Mouse (Mus musculus) spleen, adult 2 months (tissue): ENCODE measurements around the gene Mgll. TPM values are rescaled to one million over a fixed set of nuclear protein-coding genes. Genes with fewer than 3 reads are reported as not detected.

ENCODE experiments used
- DNase-seq, 2 experiments: peaks; one replicate each; pipeline versions ENCODE4 v3.0.0 to v3.0.0-alpha.2; 2012 to 2021; ENCODE audit warnings: low spot score in 2 of 2, low read depth in 1 of 2
- H3K27ac ChIP-seq: fragments of 200-500 bp; 2 replicates; pipeline ENCODE4 v1.5.1; 2012; ENCODE audit warnings: low read length, inconsistent platforms; ENCODE audit not compliant: insufficient read depth
- H3K27me3 ChIP-seq: fragments of 200-500 bp; 2 replicates; pipeline ENCODE4 v1.6.1; 2012; ENCODE audit warnings: mild to moderate bottlenecking, moderate library complexity, low read length, inconsistent platforms; ENCODE audit not compliant: control insufficient read depth, insufficient read depth
- H3K36me3 ChIP-seq: fragments of 200-500 bp; 2 replicates; pipeline ENCODE4 v1.6.1; 2012; ENCODE audit warnings: mild to moderate bottlenecking, low read length, inconsistent platforms; ENCODE audit not compliant: control insufficient read depth, insufficient read depth
- H3K4me1 ChIP-seq: fragments of 200-500 bp; 2 replicates; pipeline ENCODE4 v1.6.1; 2011; ENCODE audit warnings: inconsistent platforms; ENCODE audit not compliant: control insufficient read depth, insufficient read depth, insufficient read length
- H3K4me3 ChIP-seq: fragments of 200-500 bp; 2 replicates; pipeline ENCODE4 v1.5.1; 2011; ENCODE audit warnings: mild to moderate bottlenecking, inconsistent platforms; ENCODE audit not compliant: insufficient read depth, insufficient read length; ENCODE audit errors: extremely low read depth
- CTCF ChIP-seq: fragments of 200-500 bp; IDR thresholded peaks from 2 replicates; pipeline ENCODE4 v1.5.1; 2011; ENCODE audit warnings: mild to moderate bottlenecking, inconsistent platforms; ENCODE audit not compliant: insufficient read depth, insufficient read length, insufficient replicate concordance; ENCODE audit errors: extremely low read depth
- POLR2A ChIP-seq: fragments of 200-500 bp; IDR thresholded peaks from 2 replicates; pipeline ENCODE4 v1.6.1; 2011; ENCODE audit warnings: low read depth, low read length, inconsistent platforms
- WGBS: fragments of 180-500 bp; shearing (Covaris S2); methylation state at CpG from one replicate; pipeline ENCODE4 v1.1.7; 2018; 5-methylcytosine and 5-hydroxymethylcytosine counted together
- polyA plus RNA-seq: library from polyadenylated mRNA; depleted of rRNA; stranded (reverse); fragments of >200 nt; gene quantifications from 2 replicates; pipeline ENCODE4 v1.2.3, GENCODE M21; 2012

Mgll gene
- polyA plus RNA-seq, 1 experiment = 43.1 TPM

DNA sequence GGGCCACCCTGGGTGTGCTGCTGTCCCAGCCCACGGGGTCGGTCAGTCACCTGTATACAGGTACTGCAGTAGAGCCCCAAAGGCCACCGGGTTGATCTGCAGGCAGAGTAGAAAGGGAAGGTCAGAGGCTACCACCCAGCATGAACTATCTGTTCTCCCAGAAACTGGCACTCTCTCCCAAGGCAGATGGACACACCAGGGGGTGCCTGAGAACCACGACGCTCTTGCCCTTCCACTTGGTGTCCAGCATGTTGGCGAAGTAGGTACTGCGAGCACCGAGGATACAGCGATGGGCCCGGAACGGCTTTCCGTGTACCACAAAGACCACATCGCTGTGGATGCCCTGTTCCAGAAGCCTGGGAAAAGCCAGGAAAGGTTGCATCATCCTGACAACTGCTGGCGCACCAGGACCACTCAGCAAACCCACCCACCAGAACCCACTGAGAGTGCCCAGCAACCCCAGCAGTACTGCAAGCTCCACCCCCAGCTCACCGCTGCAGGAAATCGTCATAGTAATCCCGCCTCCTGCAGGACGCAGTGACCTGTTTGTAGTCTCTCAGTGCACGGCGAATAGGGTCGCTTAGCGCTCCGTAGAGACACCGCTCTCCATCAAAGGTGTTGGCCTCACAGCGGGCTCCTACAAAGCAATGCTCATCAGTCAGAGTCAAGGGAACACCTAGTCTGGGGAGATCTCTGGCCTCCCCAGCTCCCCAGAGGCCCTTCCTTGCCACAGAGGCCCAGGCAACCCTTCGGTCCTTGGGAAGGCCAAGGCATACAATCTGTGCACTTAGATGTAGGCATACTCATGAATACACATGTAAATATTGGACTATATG lies 115.1 kb downstream of the Mgll start:
- no peak for DNase-seq
- Histone ChIP-seq H3K27ac (no peak overlapping the region), H3K4me1 (peaks cover 11% of the 10 kb centered on the region), H3K4me3 (no peak overlapping the region), H3K36me3 (peaks cover 31% of the 10 kb centered on the region), H3K27me3 (no peaks in the 10 kb centered on the region)
- TF ChIP-seq CTCF (no peak), POLR2A (no peak)
- WGBS = 95% methylated on average over 26 of the region's 26 CpGs

DNA sequence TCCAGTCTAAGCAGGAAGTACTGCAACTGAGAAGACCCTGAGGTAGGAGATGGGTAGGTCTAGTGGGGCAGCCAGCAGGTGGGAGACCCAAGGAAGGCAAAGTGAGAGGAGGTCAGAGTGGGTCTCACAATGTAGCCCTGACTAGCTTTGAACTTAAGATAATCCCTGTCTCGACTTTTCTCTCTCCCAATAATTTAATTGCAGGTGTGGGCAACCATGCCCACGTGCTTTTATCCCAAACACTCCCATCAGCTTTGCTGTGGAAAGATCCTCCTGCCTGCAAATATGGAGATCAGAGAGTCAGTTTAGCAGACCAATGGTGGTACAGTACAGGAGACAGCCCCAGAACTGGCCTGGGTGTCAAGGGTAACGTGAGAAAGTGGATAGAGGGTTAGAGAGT lies 116.0 kb downstream of the Mgll start:
- Histone ChIP-seq H3K36me3 (peaks cover 31% of the 10 kb centered on the region), H3K4me3 (no peak overlapping the region), H3K27me3 (no peaks in the 10 kb centered on the region), H3K27ac (no peak overlapping the region), H3K4me1 (peaks cover 8% of the 10 kb centered on the region)
- TF ChIP-seq POLR2A (no peak), CTCF (no peak)
- DNase-seq = no peak
- 80% methylated on average over 3 of the region's 3 CpGs for WGBS

DNA sequence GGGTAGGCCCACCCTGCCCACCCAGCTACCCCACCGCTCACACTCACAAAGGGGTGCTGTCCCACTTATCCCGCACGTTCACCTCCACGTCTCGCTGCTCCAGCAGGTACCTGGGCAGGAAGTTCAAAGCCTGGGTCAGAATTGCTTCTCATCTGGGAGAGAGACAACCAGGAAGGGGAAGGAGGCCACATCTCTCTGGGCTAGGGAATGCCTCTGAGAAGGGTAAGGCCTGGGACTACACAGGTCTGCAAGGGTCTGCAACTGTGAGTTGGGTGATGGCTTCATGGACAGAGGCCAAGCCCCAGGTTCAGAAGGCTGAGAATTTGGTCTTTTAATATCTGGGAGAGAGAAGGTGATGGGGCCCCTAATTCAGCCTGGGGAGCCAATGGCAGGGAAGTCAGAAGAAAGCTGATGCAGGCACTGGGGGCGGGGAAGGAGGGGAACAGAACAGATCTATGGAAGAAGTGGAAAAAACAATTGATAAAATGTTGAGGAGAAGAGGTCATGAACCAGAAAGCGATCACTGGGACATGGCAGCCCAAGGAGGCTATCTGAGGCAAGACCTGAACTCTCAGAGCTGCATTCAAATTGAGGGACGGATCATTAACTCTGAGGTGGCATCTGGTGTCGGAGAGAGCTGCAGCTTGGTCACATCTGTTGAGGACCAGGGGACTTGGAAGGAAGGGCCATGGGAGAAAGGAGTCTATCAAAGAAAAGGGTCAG lies 116.7 kb downstream of the Mgll start:
- Histone ChIP-seq H3K27me3 (no peaks in the 10 kb centered on the region), H3K27ac (peak overlapping the region; percentile 82), H3K4me3 (peak overlapping the region; percentile 93), H3K36me3 (peaks cover 28% of the 10 kb centered on the region), H3K4me1 (peaks cover 8% of the 10 kb centered on the region)
- DNase-seq = no peak
- TF ChIP-seq POLR2A = no peak
- no peak for TF ChIP-seq CTCF
- WGBS = 57% methylated on average over 9 of the region's 9 CpGs

DNA sequence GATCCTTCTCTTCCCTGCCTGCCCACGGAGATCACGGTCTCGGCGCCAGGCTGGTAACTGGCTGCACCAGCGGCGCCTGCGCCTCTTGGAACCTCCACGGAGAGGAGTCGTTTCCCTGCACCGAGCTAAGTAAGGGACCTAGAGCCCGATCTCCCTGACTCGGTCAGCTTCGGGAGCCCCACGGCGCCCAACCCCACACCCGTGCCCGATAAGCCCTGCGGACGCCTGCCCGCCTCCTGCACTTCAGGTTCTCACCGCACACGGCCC lies 117.2 kb downstream of the Mgll start:
- peak overlapping the region; percentile 93 for H3K4me3 ChIP-seq
- peaks cover 24% of the 10 kb centered on the region for H3K36me3 ChIP-seq
- no peak for DNase-seq
- peaks cover 8% of the 10 kb centered on the region for H3K4me1 ChIP-seq
- no peak for TF ChIP-seq POLR2A
- TF ChIP-seq CTCF = no peak
- H3K27me3 ChIP-seq = no peaks in the 10 kb centered on the region
- under 1% methylated on average over 22 of the region's 22 CpGs for WGBS
- peak overlapping the region; percentile 82 for H3K27ac ChIP-seq

DNA sequence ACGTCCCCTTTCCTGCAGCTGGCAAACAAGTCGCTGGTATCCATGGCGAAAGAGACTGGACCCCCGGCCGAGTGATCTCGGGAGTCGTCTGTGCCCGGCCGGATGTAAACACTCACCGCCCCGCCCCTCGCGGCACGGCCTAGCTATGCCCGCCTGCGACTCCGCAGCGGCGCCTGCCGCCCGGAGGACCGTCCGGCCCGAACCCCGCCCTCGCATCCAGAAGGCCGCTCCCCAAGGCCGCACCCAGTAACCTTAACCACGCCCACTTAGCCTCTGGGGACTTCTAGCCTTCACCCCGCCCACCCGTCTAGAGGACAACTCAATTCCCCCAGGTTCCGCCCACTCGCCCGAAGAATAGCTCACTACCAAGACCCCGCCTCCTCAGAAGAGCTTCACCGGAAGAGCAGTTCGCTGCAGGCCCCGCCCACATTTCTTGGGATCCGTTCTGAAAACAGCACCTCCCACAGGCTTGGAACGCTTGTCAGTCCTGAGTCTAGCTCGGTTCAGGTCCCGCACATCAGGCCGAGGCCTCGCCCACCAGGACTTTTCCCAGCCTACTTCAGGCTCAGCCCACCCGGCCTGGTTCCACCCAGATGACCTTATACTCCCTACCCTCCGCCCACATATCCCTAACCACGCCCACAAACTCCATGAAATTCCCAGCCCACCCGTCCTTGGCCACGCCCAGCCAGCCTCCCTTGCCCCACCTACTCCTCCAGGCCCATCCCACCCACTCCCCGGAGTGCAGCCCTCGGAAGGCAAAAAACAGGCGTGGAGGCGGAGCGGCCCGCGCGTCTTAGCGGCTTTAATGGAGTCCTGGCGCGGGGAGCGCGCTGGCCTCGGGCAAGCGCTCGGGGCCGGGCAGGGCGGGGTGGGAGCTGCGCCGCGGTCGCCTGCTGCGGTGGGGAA lies 117.8 kb downstream of the Mgll start, which contains the start of gene Abtb1:
Gene Abtb1 (minus strand): TSS at position 204 of the 909 bp plus-strand sequence.
- H3K4me3 ChIP-seq = peak within 1 kb of the TSS; percentile 93
- peaks cover 8% of the 10 kb centered on the region for H3K4me1 ChIP-seq
- WGBS = under 1% methylated on average over 72 of the region's 72 CpGs
- TF ChIP-seq POLR2A (peak; percentile 14; the same call in 1 of the 2 replicates), CTCF (no peak)
- DNase-seq = peak; percentile 100
- H3K27ac ChIP-seq = peak within 1 kb of the TSS; percentile 82
- H3K36me3 ChIP-seq = peaks cover 20% of the 10 kb centered on the region
- H3K27me3 ChIP-seq = no peaks in the 10 kb centered on the region

DNA sequence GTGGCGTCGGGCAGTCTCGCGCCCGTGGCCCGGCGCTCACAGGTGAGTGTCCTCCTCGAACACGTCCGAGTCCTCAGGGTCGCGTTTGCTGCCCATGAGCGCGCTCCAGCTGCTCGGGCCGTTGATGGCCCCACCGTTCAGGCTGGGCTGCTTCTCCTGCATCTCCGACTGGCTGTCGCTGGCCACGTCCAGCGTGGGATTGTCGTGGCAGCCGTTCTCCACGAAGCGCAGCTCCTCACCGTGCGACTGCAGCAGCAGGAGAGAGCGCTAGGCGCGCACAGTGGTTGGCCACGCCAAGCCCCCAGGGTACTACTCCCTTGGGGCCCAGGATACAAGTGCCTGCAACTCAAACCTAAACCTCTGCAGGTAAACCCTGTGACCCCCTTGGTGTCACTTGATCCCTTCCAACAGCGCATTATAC lies 118.5 kb downstream of the Mgll start:
- WGBS = 4% methylated on average over 31 of the region's 32 CpGs
- H3K27ac ChIP-seq = no peak overlapping the region

More for the DNA sequence above, 118.5 kb downstream of the Mgll start:
- H3K4me3 ChIP-seq = peak overlapping the region; percentile 93
- peaks cover 8% of the 10 kb centered on the region for H3K4me1 ChIP-seq
- no peaks in the 10 kb centered on the region for H3K27me3 ChIP-seq
- H3K36me3 ChIP-seq = peaks cover 15% of the 10 kb centered on the region
- no peak for DNase-seq
- TF ChIP-seq CTCF = no peak
- no peak for TF ChIP-seq POLR2A
